Mouse (Mus musculus): ENCODE measurements at regions not wholly inside any gene's neighbourhood (a gene's known extent, or its start where the extent isn't known, plus 50 kb on each side); places are given as distances from the start of the nearest gene placed in this dataset.
"Not testable (repeated sequence)": the region's sequence is repeated elsewhere in the genome, so short reads cannot be mapped to it uniquely, and the experiment has no call there.

GRCm38 (mm10) chr19:9338971-9339370 lies 203.5 kb upstream of the Asrgl1 start:
- not testable (repeated sequence) for DNase-seq (ENCODE audit: low read depth, low spot score)

GRCm38 (mm10) chr19:9337447-9337846 lies 202.0 kb upstream of the Asrgl1 start:
- DNase-seq (ENCODE audit: low read depth, low spot score) = not testable (repeated sequence)

GRCm38 (mm10) chr19:9317932-9318331 lies 182.5 kb upstream of the Asrgl1 start:
- DNase-seq (ENCODE audit: low read depth, low spot score) = not testable (repeated sequence)

GRCm38 (mm10) chr19:9316162-9316561 lies 180.7 kb upstream of the Asrgl1 start:
- DNase-seq (ENCODE audit: low read depth, low spot score) = not testable (repeated sequence)

GRCm38 (mm10) chr19:9283176-9283575 lies 147.7 kb upstream of the Asrgl1 start:
- DNase-seq (ENCODE audit: low read depth, low spot score) = peak; percentile 2

- DNase-seq (ENCODE audit: low read depth, low spot score) = not testable (repeated sequence)
Observed at GRCm38 (mm10) chr19:9234676-9235075, 99.2 kb upstream of the Asrgl1 start.

Measured in ES-CJ7 (cell line).